Mouse (Mus musculus): ENCODE measurements around the gene Gas2. TPM values are rescaled to one million over a fixed set of nuclear protein-coding genes. Genes with fewer than 3 reads are reported as not detected.

Gas2 gene
- total RNA-seq, 2 experiments from 2014 or later: 48.2 to 53.0 TPM

DNA sequence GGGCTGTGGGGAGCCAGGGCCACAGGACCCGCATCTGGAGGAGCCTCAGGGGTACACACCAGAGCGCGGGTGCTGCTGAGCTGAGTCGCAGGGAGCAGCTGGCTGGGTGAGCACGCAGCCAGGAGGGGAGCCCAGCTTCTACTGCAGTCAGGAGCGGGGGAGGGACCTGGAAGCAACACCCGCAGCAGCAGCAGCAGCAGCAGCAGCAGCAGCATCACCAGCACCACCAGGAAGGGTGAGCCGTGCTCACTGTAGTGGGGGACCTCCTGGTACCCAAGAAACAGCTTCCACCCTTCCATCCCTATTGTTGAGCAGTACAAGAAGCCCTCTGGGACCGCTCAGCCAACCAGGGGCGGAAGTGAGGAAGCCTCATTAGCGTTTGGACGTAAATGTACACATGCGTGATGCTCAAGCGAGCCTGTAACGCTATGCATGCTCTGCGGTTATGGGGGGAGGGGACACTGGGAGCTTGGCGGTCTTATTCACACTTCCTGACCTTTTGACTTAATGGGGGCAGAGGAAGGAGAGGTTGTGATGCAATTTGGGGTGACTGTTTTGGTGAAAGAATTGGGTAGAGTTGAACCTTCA, 17.4 kb downstream of the Gas2 start:
- DNase-seq (ENCODE audit: low spot score in 2 of 2): peak in 1 of 2 experiments; percentile 6

DNA sequence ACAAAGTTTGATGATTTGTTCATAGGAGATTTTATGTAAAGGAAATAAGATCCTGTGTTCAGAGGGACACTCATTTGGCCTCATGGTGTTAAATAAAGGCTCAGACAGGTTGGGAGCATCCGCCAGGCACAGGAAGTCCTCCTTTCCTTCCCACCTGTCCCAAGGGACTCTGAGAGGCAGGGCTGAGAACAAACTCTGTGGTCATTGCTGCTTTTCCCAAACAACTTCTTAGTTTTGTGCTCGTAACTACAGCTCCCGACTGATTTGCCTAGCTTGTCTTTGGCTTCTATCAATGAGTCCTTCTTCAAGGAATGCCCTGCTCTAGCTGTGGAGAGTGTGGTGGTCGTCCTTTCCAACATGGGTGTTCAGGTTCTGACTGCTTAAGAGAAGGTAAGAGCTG, 18.3 kb downstream of the Gas2 start:
- DNase-seq (ENCODE audit: low spot score in 2 of 2): no peak

DNA sequence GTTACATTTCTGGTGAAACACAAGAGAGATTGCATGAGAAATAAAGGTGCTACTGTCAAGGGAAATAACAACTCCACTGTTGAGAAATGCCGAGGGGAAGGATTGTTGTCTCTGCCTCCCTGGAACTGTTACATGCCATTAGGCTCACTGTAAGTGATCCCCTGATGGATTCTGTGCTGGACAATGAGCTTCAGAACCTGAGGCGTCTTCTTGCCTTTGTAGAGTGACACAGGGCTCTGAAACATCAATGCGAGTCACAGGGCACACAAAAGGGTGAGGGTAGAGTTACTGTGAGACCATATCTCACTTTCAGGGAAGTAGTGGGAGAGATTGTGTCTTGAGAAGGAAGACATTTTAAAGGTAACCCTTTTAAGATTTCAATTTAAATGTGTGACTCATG, 23.5 kb downstream of the Gas2 start:
- no peak for DNase-seq (ENCODE audit: low spot score in 2 of 2)

DNA sequence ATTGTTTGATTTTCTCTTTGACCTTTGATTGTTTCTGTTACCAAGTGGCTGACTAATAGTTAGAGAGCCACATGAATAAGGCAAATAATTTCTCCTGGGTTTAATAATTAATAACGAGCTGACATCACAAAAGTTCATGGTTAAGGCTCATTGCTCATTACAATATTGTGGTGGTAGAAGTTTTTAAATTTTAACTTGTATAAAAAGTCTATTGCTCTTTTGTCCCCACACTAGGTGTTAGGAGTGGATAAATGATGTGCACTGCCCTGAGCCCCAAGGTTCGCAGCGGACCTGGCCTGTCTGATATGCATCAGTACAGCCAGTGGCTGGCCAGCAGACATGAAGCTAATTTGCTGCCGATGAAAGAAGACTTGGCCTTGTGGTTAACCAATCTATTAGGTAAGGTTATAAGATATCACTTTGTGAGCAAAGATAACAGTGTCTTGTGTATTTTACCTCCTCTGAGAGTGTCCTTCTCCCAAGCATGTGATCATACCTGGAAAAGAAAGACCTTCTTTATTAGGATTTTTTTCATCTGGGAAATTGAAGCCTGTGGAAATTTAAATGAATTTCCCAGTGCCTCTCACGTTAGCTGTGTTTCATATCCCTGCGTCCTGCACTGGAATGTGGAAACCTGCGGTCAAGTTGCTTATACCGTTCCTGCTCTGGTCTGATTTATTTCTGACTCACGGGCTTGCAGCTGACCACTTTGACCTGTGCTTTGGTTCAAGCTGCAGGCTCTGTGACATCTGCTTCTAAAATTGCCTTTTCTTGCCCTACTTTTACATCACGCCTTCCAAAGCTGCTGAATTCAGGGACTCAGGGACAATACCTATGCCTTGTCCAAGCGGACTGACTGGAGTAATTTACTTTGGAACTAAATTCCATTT, 26.1 kb downstream of the Gas2 start:
- no peak for DNase-seq (ENCODE audit: low spot score in 2 of 2)

DNA sequence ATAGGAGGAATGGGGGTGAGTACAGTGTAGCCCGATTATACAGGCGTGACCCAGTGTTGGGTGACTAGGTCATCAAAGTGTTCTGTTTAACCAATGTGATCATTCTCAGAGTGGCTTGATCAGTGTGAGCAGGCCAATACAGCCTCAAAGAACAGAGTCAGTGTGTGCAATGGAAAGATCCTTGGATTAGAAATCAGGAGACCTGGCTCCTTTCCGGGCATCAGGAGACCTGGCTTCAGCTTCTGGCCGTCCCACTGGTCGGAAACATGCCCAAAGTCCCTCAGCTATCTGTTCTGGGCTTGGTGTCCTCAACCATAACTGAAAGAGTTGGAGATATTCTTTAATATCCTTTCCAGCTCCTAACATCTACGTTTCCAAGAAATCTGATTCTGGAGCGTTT, 27.8 kb downstream of the Gas2 start:
- DNase-seq (ENCODE audit: low spot score in 2 of 2): no peak

DNA sequence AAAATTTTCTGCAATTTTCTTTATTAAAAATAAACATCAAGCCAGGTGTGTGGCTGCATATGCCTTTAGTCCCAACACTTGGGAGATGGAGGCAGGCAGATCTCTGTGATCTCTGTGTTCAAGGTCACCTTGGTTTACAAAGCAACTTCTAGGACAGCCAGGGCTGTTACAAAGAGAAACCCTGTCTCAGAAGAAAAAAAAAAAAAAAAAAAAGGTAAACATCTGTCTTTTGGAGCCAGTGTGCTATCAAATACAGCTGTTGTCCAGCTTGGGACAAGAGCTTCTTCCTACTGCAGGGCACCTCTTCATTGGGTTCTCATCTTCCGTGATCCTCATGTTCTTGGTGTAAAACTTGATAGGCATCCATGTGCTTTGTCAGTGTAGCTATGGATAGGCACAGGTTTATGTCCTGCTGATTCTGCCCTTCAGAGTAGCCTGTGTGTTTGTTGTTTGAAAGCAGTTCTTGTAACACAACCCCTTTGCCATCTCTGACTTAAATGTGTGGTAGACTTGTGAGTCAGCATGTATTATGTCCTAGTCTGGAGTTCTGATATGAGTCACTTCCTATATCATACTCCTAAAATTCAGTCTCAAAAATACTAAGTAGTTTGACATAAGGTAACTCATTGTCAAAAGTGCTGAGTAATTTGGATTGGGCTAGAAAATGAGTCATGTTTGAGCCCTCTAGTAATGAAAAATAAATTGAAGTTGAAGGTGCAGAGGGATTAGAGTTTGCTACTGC, 30.6 kb downstream of the Gas2 start:
- no peak for DNase-seq (ENCODE audit: low spot score in 2 of 2)

DNA sequence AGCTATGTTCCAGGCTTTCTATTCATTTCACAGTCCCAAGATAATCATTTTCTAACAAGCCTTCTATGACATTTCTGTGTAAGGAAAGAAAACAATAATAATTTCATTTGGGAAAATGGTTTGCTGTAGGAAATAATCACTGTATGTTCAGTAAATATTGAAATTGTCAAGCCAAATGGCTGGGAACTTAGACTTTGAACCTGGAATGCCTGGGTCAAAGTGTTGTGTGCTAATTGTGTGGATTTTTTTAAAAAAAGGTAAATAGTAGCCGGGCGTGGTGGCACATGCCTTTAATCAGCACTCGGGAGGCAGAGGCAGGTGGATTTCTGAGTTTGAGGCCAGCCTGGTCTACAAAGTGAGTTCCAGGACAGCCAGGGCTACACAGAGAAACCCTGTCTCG, 31.2 kb downstream of the Gas2 start:
- DNase-seq (ENCODE audit: low spot score in 2 of 2): no peak

DNA sequence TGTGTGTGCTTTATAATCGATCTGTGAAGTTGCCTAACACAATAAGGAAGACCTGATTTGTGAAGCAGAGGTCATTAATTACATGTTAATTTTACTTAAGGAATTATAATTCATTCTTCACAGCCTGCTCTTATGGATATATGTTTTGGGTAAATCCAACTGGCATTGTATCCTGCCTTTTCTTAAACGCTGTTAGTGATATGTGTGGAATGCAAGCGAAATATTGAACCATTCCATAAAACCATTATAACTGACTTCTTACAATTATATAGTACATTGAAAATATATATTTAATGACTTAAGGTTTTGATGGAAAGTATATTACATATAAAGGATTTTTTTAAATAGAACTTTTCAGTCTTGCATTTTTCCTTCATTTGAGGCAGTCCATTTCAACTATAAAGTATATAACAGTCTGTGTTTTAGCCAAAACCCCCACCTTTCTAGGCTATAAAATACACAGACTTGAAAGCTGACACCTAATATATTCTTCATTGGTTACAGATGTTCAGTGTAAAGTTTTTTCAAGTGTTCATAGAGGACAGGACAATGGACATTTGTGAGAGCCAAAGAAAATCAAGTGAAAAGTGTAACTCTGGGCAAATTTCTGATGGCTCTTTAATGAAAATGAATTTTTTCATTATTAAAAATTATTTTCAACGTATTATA, 32.5 kb downstream of the Gas2 start:
- no peak for DNase-seq (ENCODE audit: low spot score in 2 of 2)

DNA sequence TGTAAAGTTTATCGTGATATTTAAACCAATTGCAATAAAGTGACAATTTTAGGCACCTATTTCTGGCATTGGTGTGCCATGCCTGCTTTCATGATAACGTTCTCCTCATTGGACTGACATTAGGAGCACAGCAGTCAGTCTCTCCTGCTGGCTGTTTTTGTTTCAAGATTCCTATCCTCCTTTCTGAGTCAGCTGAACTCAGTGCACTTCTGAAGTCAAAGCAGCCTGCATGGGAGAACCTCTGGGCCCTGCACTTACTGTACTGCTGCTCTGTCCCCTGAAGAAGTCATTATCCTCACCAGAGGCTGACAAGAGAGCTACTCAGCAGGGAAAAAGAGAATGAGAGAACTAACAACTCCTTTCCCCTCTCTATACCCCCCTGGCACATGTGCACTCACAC, 33.1 kb downstream of the Gas2 start:
- no peak for DNase-seq (ENCODE audit: low spot score in 2 of 2)

DNA sequence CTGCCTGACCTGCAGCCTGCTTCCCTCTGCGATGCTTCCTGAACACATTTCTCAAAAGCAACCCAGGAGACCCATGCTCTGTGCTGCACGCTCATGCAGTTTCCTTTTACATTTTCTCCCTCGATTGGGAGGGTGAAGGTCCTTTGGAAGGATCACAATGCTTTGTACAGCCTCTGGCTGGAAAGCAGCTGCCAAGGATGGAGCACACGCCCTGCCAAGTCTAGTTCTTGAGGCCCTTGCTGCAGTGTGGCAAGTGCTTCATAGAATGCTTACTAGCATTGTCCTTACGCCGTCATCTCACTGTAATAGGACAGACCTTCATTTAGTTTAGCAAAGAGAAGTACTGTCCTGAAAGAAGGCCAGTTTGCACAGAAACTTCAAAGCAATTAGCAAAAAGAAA, 37.3 kb downstream of the Gas2 start:
- DNase-seq (ENCODE audit: low spot score in 2 of 2): no peak

DNA sequence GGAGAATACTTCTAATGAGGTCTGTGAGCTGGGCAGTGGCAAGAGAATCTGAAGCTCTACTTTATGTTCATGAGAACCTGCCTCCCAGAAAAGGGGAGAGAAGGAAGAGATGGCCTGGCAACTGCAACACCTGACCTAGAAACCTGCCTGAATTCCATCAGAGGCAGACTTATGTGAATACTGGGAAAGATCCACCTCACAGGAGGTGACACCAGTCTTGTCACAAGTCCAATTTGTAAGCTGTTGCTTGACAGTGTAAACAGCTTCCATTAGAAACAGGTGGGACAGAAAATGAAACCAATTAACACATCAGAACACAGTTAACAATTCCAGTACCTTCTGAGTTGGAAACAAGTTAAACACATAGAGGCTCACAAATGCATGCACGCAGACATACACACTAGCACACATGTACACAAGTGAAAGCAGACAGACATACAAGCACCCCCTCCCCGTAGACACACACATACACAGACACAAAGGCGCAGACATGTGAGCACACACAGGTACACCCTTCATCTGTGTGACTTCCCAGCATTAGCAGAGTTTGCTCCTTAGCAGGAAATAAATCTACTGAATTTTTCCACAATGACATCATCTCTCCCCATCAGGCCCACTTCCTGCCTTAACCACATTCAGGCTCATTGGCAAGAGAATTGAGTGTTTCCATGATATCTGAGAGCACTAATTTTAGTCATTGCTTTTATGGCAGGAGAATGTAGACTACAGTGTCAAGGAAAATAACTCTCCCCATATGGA, 51.7 kb downstream of the Gas2 start:
- no peak for DNase-seq (ENCODE audit: low spot score in 2 of 2)

DNA sequence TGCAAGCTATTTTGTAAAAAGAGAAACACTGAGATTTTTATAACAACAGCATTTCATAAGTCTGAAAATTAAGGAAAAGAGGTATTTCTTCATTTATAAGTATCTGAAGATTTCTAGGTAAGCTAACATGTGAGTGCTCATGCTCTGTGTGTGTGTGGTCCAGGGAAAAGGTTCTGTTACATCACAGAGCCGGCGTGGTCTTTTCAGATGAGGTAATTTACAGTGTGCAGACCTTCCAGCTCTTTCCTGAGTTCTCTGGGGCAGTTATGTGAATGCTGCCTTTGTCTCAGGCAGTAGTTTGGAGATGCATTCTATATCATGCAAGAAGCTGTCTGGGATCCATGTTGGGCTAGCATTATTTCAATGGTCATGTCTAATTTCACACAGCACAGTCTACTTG, 52.3 kb downstream of the Gas2 start:
- DNase-seq (ENCODE audit: low spot score in 2 of 2): no peak

DNA sequence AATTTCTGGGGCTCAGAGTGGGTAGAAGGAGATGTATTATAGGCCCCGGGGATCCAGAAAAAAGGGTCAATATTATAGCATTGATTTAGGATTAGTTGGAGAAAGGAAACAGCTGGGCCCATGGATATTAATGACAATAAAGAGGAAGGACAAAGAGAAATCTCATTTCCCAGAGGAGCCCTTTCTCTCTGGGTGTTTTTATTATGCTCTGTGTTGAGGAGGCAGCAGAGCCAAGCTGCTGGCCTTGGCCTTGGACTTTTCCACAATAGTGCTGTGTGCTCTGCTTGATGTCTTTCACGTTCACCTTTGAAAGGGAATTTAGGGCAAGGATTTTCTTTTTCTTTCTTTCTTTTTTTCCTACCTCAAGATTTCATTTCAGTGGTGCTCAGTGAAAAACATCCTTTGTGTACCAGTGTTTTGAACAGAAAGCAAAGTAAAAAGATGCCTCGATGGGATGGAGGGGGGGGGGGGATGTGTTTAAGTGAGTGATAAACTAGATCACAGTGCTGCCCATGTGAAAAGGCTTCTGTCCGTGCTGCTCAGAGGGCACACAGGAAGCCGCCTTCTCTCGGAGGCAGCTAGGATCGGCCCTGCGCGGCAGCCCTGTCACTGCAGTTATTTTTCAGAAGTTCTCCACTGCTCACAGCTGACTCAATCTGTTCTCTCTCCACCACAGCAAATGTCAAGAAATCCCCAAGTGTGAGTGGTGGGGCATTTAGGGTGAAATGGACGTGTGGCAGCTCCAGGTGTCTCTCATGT, 67.1 kb downstream of the Gas2 start:
- DNase-seq (ENCODE audit: low spot score in 2 of 2): no peak

DNA sequence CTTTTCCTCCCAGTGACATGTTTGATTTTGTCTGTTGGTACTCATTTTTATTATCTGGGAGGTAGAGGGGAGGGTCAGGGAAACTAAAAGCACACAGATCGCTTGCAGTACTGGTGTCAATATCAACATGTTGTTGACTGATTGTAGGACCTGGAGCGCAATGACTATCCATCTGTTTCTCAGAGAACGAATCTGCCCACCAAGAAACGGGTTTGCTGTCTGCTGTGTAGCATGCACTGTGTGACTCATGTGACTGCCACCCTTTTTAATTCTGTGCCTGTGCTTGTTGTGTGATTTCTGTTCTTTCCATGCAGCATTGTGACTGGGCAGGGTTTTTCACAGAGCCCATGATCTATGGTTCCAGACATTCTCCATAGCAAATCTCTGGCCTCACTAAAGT, 69.4 kb downstream of the Gas2 start:
- DNase-seq (ENCODE audit: low spot score in 2 of 2): no peak

DNA sequence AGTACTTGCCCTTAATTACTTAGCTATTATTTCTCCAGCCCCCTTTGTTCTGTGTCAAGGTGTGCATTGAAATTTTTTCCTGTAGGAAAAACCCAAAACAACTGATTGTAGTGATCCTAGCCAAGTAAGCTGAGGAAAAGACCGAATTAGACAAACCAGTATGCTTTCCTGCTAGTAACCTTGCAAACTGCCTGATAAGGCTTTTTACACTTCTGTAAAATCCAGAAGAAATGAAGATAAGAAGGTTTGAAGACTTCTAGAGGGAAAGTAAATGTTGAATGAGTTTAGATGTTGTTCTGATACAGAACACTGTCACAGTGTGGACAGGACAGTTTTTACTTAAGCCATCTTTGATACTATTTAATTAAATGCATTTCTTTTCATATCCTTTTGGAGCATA, 75.5 kb downstream of the Gas2 start:
- no peak for DNase-seq (ENCODE audit: low spot score in 2 of 2)

DNA sequence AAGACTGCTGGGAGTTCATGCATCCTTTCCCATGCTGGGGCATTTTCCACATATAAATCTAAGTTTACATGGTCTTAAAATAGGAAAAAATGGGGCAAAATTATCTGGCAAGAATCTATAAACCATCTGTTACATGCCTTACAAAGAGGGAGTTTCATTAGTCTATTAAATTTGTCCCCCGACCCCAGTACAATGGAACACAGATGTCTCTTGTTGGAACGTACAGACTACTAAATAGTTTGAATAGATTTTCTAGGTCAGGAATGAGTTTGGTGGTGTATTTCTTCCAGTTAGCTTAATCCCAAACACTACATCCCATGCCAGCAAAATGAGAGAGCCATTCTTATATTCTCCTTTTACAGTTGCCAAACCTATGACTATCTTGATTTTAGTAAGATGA, 78.6 kb downstream of the Gas2 start:
- DNase-seq (ENCODE audit: low spot score in 2 of 2): no peak

DNA sequence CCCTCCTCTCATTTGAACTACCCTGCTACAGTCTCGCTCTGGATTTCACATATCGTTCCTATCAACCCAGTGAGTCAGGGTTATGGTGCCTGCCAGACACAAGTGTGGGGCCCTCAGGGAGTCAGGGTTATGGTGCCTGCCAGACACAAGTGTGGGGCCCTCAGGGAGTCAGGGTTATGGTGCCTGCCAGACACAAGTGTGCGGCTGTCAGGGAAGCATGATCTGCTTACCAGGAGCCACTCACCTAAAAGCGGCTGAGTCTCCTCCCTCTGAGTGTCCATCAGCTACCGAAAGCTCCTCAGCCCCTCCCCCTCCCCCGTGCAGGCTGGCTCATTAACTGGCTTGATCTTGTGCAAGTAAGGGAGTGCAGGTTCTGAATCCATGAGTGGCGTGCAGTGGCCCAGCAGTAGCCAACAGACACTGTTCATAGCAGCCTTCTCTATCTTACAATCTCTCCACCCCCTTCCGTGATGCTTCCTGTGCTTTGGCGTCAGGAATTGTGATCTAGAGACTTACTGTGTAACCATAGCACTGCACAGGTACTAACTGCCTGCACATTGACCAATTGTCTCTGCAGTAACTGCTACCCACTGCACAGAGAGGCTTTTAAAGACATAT, 93.7 kb downstream of the Gas2 start:
- DNase-seq (ENCODE audit: low spot score in 2 of 2): no peak

DNA sequence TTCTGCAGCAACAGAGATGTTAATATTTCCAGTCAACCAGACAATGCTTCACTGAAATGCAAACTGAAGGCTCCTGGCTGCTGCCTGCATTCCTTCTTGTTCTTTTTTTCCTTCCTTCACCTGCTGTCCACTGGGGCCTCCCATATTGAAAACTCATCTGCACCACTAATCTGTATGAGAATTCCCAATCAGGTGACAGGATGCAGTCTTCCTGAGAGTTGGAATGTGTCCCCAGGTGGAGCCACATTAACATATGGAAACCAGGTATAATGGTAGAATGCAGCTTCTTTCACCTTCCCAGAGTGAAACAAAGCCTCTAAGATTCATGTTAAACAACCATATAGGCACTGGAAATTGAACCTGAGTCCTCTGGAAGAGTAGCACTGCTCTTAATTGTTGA, 96.0 kb downstream of the Gas2 start:
- DNase-seq (ENCODE audit: low spot score in 2 of 2): no peak

DNA sequence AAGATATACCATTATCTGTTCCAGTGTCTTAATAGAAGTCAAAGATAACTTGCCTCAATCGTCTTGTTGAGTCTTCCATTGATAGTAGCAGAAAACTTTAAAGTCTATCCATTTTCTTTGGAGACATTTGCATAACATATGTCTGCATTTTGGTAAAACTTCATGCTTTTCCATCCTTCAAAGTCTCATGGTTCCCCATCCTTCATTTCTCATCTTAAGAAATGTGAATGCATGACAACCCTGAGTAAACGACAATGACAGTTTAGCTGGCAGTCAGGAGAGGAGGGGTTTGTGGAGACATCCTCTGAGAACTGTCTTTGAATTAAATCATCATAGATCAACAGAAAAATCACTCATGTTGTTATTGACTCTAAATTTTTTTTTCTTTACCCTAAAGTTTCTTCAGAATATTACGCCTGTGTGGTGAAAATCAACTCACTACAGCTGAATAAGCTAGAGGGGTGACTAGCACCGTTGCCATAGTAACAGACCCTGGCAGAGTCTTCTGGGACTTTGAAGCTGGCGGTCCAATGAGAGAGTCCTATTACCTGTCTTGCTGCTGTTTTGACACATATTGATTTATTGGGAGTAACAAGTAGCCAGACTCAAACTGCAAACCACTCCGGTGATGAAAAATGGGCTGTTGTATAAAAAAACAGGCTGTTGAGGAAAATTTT, 99.0 kb downstream of the Gas2 start:
- no peak for DNase-seq (ENCODE audit: low spot score in 2 of 2)

All from adrenal gland, postnatal 4 days (tissue).